Mouse (Mus musculus) gastrocnemius, adult 2 months (tissue): Measurements from ENCODE around the gene Kcnma1. TPM values are rescaled to one million over a fixed set of nuclear protein-coding genes. Genes with fewer than 3 reads are reported as not detected.
A peak's percentile ranks its signal among the peaks of the same experiment; 100 is the strongest.

Experiments used
- DNase-seq: peaks from one replicate; pipeline ENCODE4 v3.0.0; 2022
- H3K27ac ChIP-seq: fragments of 200-600 bp; 2 replicates; pipeline ENCODE4 v1.8.1; 2022; ENCODE audit warnings: mild to moderate bottlenecking
- H3K4me3 ChIP-seq: fragments of 200-600 bp; 2 replicates; pipeline ENCODE4 v1.8.1; 2022; ENCODE audit warnings: mild to moderate bottlenecking, moderate library complexity
- CTCF ChIP-seq: fragments of 200-600 bp; IDR thresholded peaks from 2 replicates; pipeline ENCODE4 v1.8.1; 2022; ENCODE audit warnings: antibody characterized with exemption, mild to moderate bottlenecking, moderate library complexity
- intact Hi-C: fragments of 180-260 bp; cut with DNase I; formaldehyde crosslinking; loops from one replicate; pipeline ENCODE4 v1.15.1; 2025
- total RNA-seq, 2 experiments: library from RNA; stranded (reverse); gene quantifications; 2 replicates each; pipeline ENCODE4 v1.2.3; 2021

The Kcnma1 gene
- total RNA-seq, 2 experiments from 2014 or later, result 52.6 to 80.4 TPM

DNA sequence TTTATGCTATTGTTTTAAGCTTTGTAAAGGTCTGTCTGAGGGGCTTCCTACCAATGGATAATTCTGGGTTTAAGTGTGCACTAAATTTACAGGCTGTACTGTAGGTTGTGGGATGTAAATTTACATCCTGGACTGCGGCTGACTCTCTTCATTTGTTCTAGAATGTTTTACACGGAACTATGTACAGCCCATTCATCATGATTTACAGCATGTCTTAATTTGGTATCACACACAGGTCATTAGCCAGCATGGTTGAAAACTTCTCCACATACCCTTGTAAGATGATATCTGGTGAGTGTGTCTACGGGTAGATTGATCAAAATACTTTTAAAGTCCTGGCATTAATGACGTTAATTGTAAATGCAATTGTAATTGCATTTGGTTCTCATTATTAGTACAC is 761.1 kb downstream of the Kcnma1 start:
- Histone ChIP-seq H3K4me3 (no peak overlapping the region), H3K27ac (no peak overlapping the region)
- no peak for TF ChIP-seq CTCF
- intact Hi-C loops, result loop anchor here (10.0 kb wide), 1 partner anchor 272 kb away; no protein-coding TSS in a partner anchor
- DNase-seq, result no peak

DNA sequence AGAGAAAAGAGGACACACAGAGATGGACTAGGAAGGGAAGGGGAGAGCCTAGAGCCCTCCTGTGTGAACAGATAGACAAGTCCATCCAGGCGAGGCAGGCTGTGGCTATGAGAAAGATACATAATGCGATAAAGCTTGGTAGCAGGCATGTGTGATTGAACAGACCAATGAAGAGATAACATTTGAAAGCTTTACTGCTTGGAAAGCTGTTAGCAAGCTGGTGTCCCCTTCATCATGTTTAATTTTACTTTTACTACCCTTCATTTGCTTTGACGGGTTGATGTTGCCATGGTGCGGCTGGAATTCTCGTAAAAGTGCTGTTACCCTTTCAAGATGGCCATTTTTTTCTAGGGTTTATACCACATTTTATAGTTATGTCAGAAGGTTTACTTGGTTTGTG is 769.8 kb downstream of the Kcnma1 start:
- intact Hi-C loops, result no loop called here
- DNase-seq, result no peak
- H3K27ac ChIP-seq, result peak overlapping the region; percentile 90
- TF ChIP-seq CTCF, result no peak
- no peak overlapping the region for H3K4me3 ChIP-seq

DNA sequence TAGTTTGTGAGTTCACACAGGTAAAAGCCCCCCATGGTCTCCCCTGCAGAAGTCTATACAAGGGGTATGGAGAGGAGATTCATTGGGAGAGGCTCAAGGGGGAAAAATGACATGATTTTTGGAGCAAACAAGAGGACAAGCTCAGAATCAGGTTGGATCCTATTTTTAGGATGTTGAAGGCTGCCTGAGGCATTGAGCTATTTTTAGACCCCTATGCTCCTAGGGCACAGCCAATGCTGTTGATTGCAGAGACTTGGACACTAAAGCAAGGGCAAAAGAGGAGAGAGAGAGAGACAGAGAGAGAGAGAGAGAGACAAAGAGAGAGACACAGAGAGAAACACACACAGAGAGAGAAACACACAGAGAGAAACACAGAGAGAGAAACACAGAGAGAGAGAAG is 770.4 kb downstream of the Kcnma1 start:
- intact Hi-C loops, result no loop called here
- TF ChIP-seq CTCF, result no peak
- DNase-seq, result peak; percentile 34
- H3K27ac ChIP-seq, result peak overlapping the region; percentile 90
- H3K4me3 ChIP-seq, result no peak overlapping the region

Other genes with a start within 250 kb of the Kcnma1 start
- gene Dlg5, start 231.4 kb upstream of the Kcnma1 start, total RNA-seq, result 1 to 10 TPM; 5.5 to 7.8 TPM